ENCODE assay signal across 24 mouse cellular contexts in the genomic region with DNA sequence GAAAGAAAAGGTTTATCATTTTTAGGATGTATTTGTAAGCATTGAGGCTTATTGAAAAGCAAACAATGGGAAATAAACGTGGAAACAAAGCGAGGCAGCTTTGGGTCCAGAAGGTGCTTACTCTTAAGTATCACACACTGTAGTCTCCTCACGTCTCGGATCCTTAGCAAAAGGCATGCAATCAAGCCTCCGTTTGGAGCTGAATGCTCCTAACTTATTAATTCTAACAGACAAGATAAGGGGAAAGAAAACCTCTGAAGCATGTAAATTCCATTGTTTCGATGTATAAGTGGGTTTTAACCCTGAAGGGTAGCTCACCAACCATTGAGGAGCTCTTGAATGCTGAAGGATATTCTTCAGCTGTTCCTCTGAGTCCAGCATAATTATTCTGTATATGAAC.
"Had no signal": no experiment of that assay in that cellular context is flagged by ENCODE, and none has a peak within 500 bp of the region (broad histone marks: within the 10 kb centered on the region; RNA-seq: fewer than 3 reads in every experiment).

No protein-coding gene starts in this region.

- H3K27ac ChIP-seq: gastrocnemius, adult 2 months; heart, embryonic 13.5 days; heart, embryonic 15.5 days; hindbrain, embryonic 12.5 days; hindbrain, embryonic 15.5 days; hindbrain, postnatal 0 days; kidney, embryonic 15.5 days; kidney, postnatal 0 days; limb, embryonic 13.5 days; limb, embryonic 15.5 days had no signal

- H3K4me1 ChIP-seq: heart, embryonic 13.5 days; heart, embryonic 15.5 days; hindbrain, embryonic 12.5 days; hindbrain, embryonic 15.5 days; kidney, embryonic 15.5 days; limb, embryonic 13.5 days; limb, embryonic 15.5 days had no signal

- H3K9me3 ChIP-seq: heart, embryonic 13.5 days; heart, embryonic 15.5 days; hindbrain, embryonic 12.5 days; hindbrain, embryonic 15.5 days; kidney, embryonic 15.5 days; limb, embryonic 13.5 days; limb, embryonic 15.5 days had no signal

- ATAC-seq: hindbrain, postnatal 0 days; intestine, embryonic 16.5 days had no signal

- DNase-seq: gastrocnemius, adult 2 months; gastrocnemius, postnatal 10 days; gastrocnemius, postnatal 25 days; heart, adult 18-20 months; heart, postnatal 14 days; heart, postnatal 36 days; kidney, adult 11 months; kidney, adult 2 months; kidney, adult 9 months; kidney, postnatal 14 days; kidney, postnatal 36 days; layer of hippocampus, postnatal 36 days; left cerebral cortex, postnatal 4 days had no signal

- H3K36me3 ChIP-seq: heart, embryonic 13.5 days; heart, embryonic 15.5 days; hindbrain, embryonic 12.5 days; hindbrain, embryonic 15.5 days; kidney, embryonic 15.5 days; limb, embryonic 13.5 days; limb, embryonic 15.5 days had no signal

- H3K4me2 ChIP-seq: heart, embryonic 11.5 days; heart, embryonic 13.5 days; heart, embryonic 15.5 days; hindbrain, embryonic 12.5 days; hindbrain, embryonic 15.5 days; kidney, embryonic 15.5 days; limb, embryonic 13.5 days; limb, embryonic 15.5 days had no signal

- H3K27me3 ChIP-seq: heart, embryonic 13.5 days; heart, embryonic 15.5 days; hindbrain, embryonic 12.5 days; hindbrain, embryonic 15.5 days; kidney, embryonic 15.5 days; limb, embryonic 13.5 days; limb, embryonic 15.5 days had no signal

- H3K9ac ChIP-seq: heart, embryonic 13.5 days; heart, embryonic 15.5 days; hindbrain, embryonic 12.5 days; hindbrain, embryonic 15.5 days; kidney, embryonic 15.5 days; limb, embryonic 13.5 days; limb, embryonic 15.5 days had no signal

- H3K4me3 ChIP-seq: gastrocnemius, adult 2 months; heart, embryonic 13.5 days; heart, embryonic 15.5 days; hindbrain, embryonic 12.5 days; hindbrain, embryonic 15.5 days; kidney, embryonic 15.5 days; limb, embryonic 13.5 days; limb, embryonic 15.5 days had no signal
